Mouse (Mus musculus) 3134 (cell line): Measurements from ENCODE around the gene Taok3.

Experiments
- DNase-seq: peaks from one replicate; pipeline ENCODE4 v3.0.0-alpha.2; 2011; ENCODE audit warnings: low spot score; ENCODE audit not compliant: insufficient read length; ENCODE audit errors: extremely low read depth

Taok3 gene

GRCm38 (mm10) chr5:117119777-117120488 is at the start of gene Taok3:
TSS of gene Taok3 (plus strand) at chr5:117120129.
- peak; percentile 98 for DNase-seq

- DNase-seq, result no peak
Measured at GRCm38 (mm10) chr5:117087718-117088117, 32.2 kb upstream of the Taok3 start.

GRCm38 (mm10) chr5:117089147-117089546 is 30.8 kb upstream of the Taok3 start:
- DNase-seq, result no peak

- no peak for DNase-seq
Measured at GRCm38 (mm10) chr5:117089786-117090185, 30.1 kb upstream of the Taok3 start.

GRCm38 (mm10) chr5:117094431-117094830 is 25.5 kb upstream of the Taok3 start:
- DNase-seq, result peak; percentile 54

GRCm38 (mm10) chr5:117096716-117097115 is 23.2 kb upstream of the Taok3 start:
- no peak for DNase-seq

GRCm38 (mm10) chr5:117099008-117099407 is 20.9 kb upstream of the Taok3 start:
- no peak for DNase-seq

GRCm38 (mm10) chr5:117099742-117100141 is 20.2 kb upstream of the Taok3 start:
- no peak for DNase-seq

- DNase-seq, result no peak
Measured at GRCm38 (mm10) chr5:117103194-117103929, 16.6 kb upstream of the Taok3 start.

- DNase-seq, result no peak
Measured at GRCm38 (mm10) chr5:117104329-117104728, 15.6 kb upstream of the Taok3 start.

- DNase-seq, result no peak
Measured at GRCm38 (mm10) chr5:117105761-117106160, 14.2 kb upstream of the Taok3 start.

GRCm38 (mm10) chr5:117108292-117108691 is 11.6 kb upstream of the Taok3 start:
- no peak for DNase-seq

GRCm38 (mm10) chr5:117108731-117109130 is 11.2 kb upstream of the Taok3 start:
- DNase-seq, result no peak

- no peak for DNase-seq
Measured at GRCm38 (mm10) chr5:117109522-117109921, 10.4 kb upstream of the Taok3 start.

GRCm38 (mm10) chr5:117111064-117111773 is 8.7 kb upstream of the Taok3 start:
- no peak for DNase-seq

- no peak for DNase-seq
Measured at GRCm38 (mm10) chr5:117111774-117112112, 8.2 kb upstream of the Taok3 start.

GRCm38 (mm10) chr5:117113330-117113729 is 6.6 kb upstream of the Taok3 start:
- no peak for DNase-seq

- DNase-seq, result no peak
Measured at GRCm38 (mm10) chr5:117114581-117115192, 5.2 kb upstream of the Taok3 start.

- DNase-seq, result peak; percentile 59
Measured at GRCm38 (mm10) chr5:117115193-117115767, 4.6 kb upstream of the Taok3 start.

- peak; percentile 81 for DNase-seq
Measured at GRCm38 (mm10) chr5:117115836-117116366, 4.0 kb upstream of the Taok3 start, which contains the start of gene Suds3. TSS of gene Suds3 (minus strand) at chr5:117116113.
